8 mouse cellular contexts compared by ENCODE assay signal in genomic region chr3:133090247-133091120, GRCm38 (mm10). TPM values are rescaled to one million over a fixed set of nuclear protein-coding genes. Genes with fewer than 3 reads are reported as not detected.
DNase-seq lines count a peak whose midpoint lies in the region; ATAC-seq and TF ChIP-seq lines count a peak whose summit lies in the region.

No protein-coding gene starts in this region.

- peak overlapping the region; percentile 96 for H3K27ac ChIP-seq in kidney, postnatal 0 days
- no peak overlapping the region for H3K27ac ChIP-seq in neural tube, embryonic 12.5 days

- H3K4me3 ChIP-seq in kidney, postnatal 0 days (replicated peaks; ENCODE audit: low read depth, low read length): peak overlapping the region; percentile 99
- peak overlapping the region; percentile 82 for H3K4me3 ChIP-seq in neural tube, embryonic 12.5 days

- H3K4me1 ChIP-seq in kidney, postnatal 0 days (replicated peaks; ENCODE audit: insufficient read depth, low read length): peaks cover 5% of the 10 kb centered on the region; the same call in 1 of the 2 replicates
- H3K4me1 ChIP-seq in neural tube, embryonic 12.5 days: peaks cover 22% of the 10 kb centered on the region

- no peaks in the 10 kb centered on the region for H3K27me3 ChIP-seq in kidney, postnatal 0 days (ENCODE audit: insufficient read depth, low read length)
- no peaks in the 10 kb centered on the region for H3K27me3 ChIP-seq in neural tube, embryonic 12.5 days (replicated peaks)

- TF ChIP-seq POLR2A in brain, embryonic 14.5 days (IDR thresholded peaks at IDR 0.05; ENCODE audit: borderline replicate concordance, extremely low read depth, insufficient read depth, insufficient read length, poor library complexity, severe bottlenecking): no peak

- no peak for DNase-seq in kidney, postnatal 0 days (ENCODE audit: low spot score)
- DNase-seq in kidney, postnatal 4 days: no peak
- DNase-seq in brain, embryonic 14.5 days (ENCODE audit: low read depth): peak; percentile 3
- DNase-seq in hindlimb bud, embryonic 11.5 days (ENCODE audit: extremely low spot score, low read depth, low spot score): peak; percentile 47
- no peak for DNase-seq in left cerebral cortex, adult 18-20 months (ENCODE audit: low spot score in 2 of 2)
- DNase-seq in ovary, postnatal 14 days (ENCODE audit: low spot score): no peak
- DNase-seq in left cerebral cortex, adult 11 months (ENCODE audit: low spot score): no peak

- ATAC-seq in kidney, postnatal 0 days (replicated peaks; ENCODE audit: low FRiP score, low read depth): no peak
- ATAC-seq in neural tube, embryonic 12.5 days (ENCODE audit: low FRiP score, low read depth): no peak

- peak overlapping the region; percentile 93 for H3K9ac ChIP-seq in kidney, postnatal 0 days (ENCODE audit: low read depth, low read length)
- peak overlapping the region; percentile 95 for H3K9ac ChIP-seq in neural tube, embryonic 12.5 days

- no peak for TF ChIP-seq CTCF in kidney, postnatal 0 days (IDR thresholded peaks at IDR 0.05; ENCODE audit: low read depth)
- TF ChIP-seq CTCF in brain, embryonic 14.5 days (IDR thresholded peaks at IDR 0.05; ENCODE audit: borderline replicate concordance, extremely low read depth, insufficient read depth, insufficient read length): no peak

- H3K36me3 ChIP-seq in kidney, postnatal 0 days (ENCODE audit: insufficient read depth, low read length): no peaks in the 10 kb centered on the region
- no peaks in the 10 kb centered on the region for H3K36me3 ChIP-seq in neural tube, embryonic 12.5 days

- H3K9me3 ChIP-seq in kidney, postnatal 0 days (replicated peaks; ENCODE audit: low read length): no peaks in the 10 kb centered on the region
- H3K9me3 ChIP-seq in neural tube, embryonic 12.5 days: no peaks in the 10 kb centered on the region

- WGBS in kidney, postnatal 0 days: 4% methylated on average over 11 of the region's 11 CpGs
- WGBS in neural tube, embryonic 12.5 days: 8% methylated on average over 11 of the region's 11 CpGs

- H3K4me2 ChIP-seq in kidney, postnatal 0 days (ENCODE audit: low read length): peak overlapping the region; percentile 90
- peak overlapping the region; percentile 69 for H3K4me2 ChIP-seq in neural tube, embryonic 12.5 days (replicated peaks)

RNA-seq across cellular contexts. Expression of gene Ints12, which starts 1.2 kb away (rescaled TPM):
- 21.1 and 21.4 TPM in 2 replicates for polyA plus RNA-seq in kidney, postnatal 0 days (2015; fragmentation: Nextera tagmentation; extraction: Ambion mirVana)
- polyA plus RNA-seq in brain, embryonic 14.5 days (2012; rRNA removed): 15.1 and 16.2 TPM in 2 replicates
- polyA plus RNA-seq in neural tube, embryonic 12.5 days (2016; fragmentation: Nextera tagmentation; extraction: Ambion mirVana): 22.7 and 23.5 TPM in 2 replicates
- 10 to 100 TPM; 14.1 to 14.8 TPM for total RNA-seq in left cerebral cortex, adult 18-20 months (2021)

RNA-seq across cellular contexts. Expression of gene Gstcd, which starts 1.3 kb away (rescaled TPM):
- polyA plus RNA-seq in kidney, postnatal 0 days (2015; fragmentation: Nextera tagmentation; extraction: Ambion mirVana): 4.5 and 5.0 TPM in 2 replicates
- polyA plus RNA-seq in brain, embryonic 14.5 days (2012; rRNA removed): 10.6 and 11.3 TPM in 2 replicates
- 4.9 and 7.4 TPM in 2 replicates for polyA plus RNA-seq in neural tube, embryonic 12.5 days (2016; fragmentation: Nextera tagmentation; extraction: Ambion mirVana)
- 10 to 100 TPM in 1 of 2 experiments, 1 to 10 TPM in 1; 9.4 to 11.4 TPM for total RNA-seq in left cerebral cortex, adult 18-20 months (2021)

Comparison
In these comparisons a context has a peak if more than half of its experiments do, and no peak if none do; other contexts are left out.
1. DNase-seq: peak in brain, embryonic 14.5 days (single experiment) and hindlimb bud, embryonic 11.5 days (single experiment); none in kidney, postnatal 0 days (single experiment), kidney, postnatal 4 days (0 of 2), left cerebral cortex, adult 18-20 months (0 of 2), ovary, postnatal 14 days (single experiment) and left cerebral cortex, adult 11 months (single experiment).